Mouse (Mus musculus) testis, adult 2 months (tissue): Measurements from ENCODE around the gene Cblb.

Source experiments
- CTCF ChIP-seq: fragments of 200-500 bp; IDR thresholded peaks from 2 replicates; pipeline ENCODE4 v1.5.1; 2012; ENCODE audit warnings: low read depth, mild to moderate bottlenecking, inconsistent platforms, low read length, moderate library complexity; ENCODE audit not compliant: control insufficient read depth, insufficient read depth, insufficient replicate concordance
- POLR2A ChIP-seq: fragments of 200-500 bp; IDR thresholded peaks from 2 replicates; pipeline ENCODE4 v1.6.1; 2012; ENCODE audit warnings: low read depth, mild to moderate bottlenecking, inconsistent platforms, low read length, moderate library complexity; ENCODE audit not compliant: control insufficient read depth

DNA sequence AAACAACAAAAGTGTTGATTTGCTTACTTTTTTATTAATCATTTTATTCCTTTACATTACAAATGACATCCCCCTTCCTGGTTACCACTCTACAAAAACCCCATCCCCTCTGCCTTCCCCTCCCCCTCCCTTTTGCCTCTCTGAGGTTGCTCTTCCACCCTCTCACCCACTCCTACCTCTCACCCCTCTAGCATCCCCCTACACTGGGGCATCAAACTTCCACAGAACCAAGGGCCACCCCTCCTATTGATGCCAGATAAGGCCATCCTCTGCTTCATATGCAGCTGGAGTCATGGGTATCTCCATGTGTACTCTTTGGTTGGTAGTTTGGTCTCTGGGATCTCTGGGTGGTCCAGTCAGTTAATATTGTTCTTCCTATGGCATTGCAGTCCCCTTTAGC lies 93.9 kb downstream of the Cblb start:
- no peak for TF ChIP-seq CTCF
- TF ChIP-seq POLR2A, result no peak
